Mouse (Mus musculus): ENCODE results near the gene Kdelr1. TPM values are rescaled to one million over a fixed set of nuclear protein-coding genes. Genes with fewer than 3 reads are reported as not detected.

Kdelr1 gene
- polyA plus RNA-seq, 1 experiment: 121 TPM

Other genes starting within 250 kb of the Kdelr1 start
- 7.2 and 7.3 TPM in 2 replicates for gene Rasip1, start 245.3 kb upstream of the Kdelr1 start, polyA plus RNA-seq (2012; rRNA removed)
- gene Mamstr, start 232.8 kb upstream of the Kdelr1 start, polyA plus RNA-seq (2012; rRNA removed): 5.9 and 6.6 TPM in 2 replicates
- gene Fut2, start 206.4 kb upstream of the Kdelr1 start, polyA plus RNA-seq (2012; rRNA removed): 0.13 and 0.16 TPM in 2 replicates
- 1.7 and 4.7 TPM in 2 replicates for gene Ntn5, start 188.8 kb upstream of the Kdelr1 start, polyA plus RNA-seq (2012; rRNA removed)
- 1.4 TPM in 2 replicates for gene Sec1, start 178.4 kb upstream of the Kdelr1 start, polyA plus RNA-seq (2012; rRNA removed)
- gene Car11, start 172.9 kb upstream of the Kdelr1 start, polyA plus RNA-seq (2012; rRNA removed): 283 and 318 TPM in 2 replicates
- gene Dbp, start 167.7 kb upstream of the Kdelr1 start, polyA plus RNA-seq (2012; rRNA removed): 208 and 221 TPM in 2 replicates
- gene Rpl18, start 157.3 kb upstream of the Kdelr1 start, polyA plus RNA-seq (2012; rRNA removed): 280 and 304 TPM in 2 replicates
- gene Sphk2, start 154.8 kb upstream of the Kdelr1 start, polyA plus RNA-seq (2012; rRNA removed): 22.4 and 23.3 TPM in 2 replicates
- 0.18 and 0.21 TPM in 2 replicates for gene Fam83e, start 151.6 kb upstream of the Kdelr1 start, polyA plus RNA-seq (2012; rRNA removed)
- not detected in 2 replicates for gene Spaca4, start 147.0 kb upstream of the Kdelr1 start, polyA plus RNA-seq (2012; rRNA removed)
- 170 and 198 TPM in 2 replicates for gene Lmtk3, start 89.0 kb upstream of the Kdelr1 start, polyA plus RNA-seq (2012; rRNA removed)
- gene Sult2b1, start 88.1 kb upstream of the Kdelr1 start, polyA plus RNA-seq (2012; rRNA removed): 15.2 and 17.7 TPM in 2 replicates
- 158 and 167 TPM in 2 replicates for gene Cyth2, start 58.2 kb upstream of the Kdelr1 start, polyA plus RNA-seq (2012; rRNA removed)
- 2.1 and 2.6 TPM in 2 replicates for gene Kcnj14, start 48.0 kb upstream of the Kdelr1 start, polyA plus RNA-seq (2012; rRNA removed)
- gene Grwd1, start 41.8 kb upstream of the Kdelr1 start, polyA plus RNA-seq (2012; rRNA removed): 17.9 TPM in 2 replicates
- 15.5 and 17.7 TPM in 2 replicates for gene Grin2d, start 5.6 kb downstream of the Kdelr1 start, polyA plus RNA-seq (2012; rRNA removed)
- 0.15 TPM in 1 of 2 replicates, not detected in the other for gene Syngr4, start 23.9 kb downstream of the Kdelr1 start, polyA plus RNA-seq (2012; rRNA removed)
- 32.5 and 33.6 TPM in 2 replicates for gene Tmem143, start 24.2 kb downstream of the Kdelr1 start, polyA plus RNA-seq (2012; rRNA removed)
- 15.1 and 15.2 TPM in 2 replicates for gene Emp3, start 48.6 kb downstream of the Kdelr1 start, polyA plus RNA-seq (2012; rRNA removed)
- 5.1 and 5.3 TPM in 2 replicates for gene Ccdc114, start 51.3 kb downstream of the Kdelr1 start, polyA plus RNA-seq (2012; rRNA removed)
- gene Abcc6, start 157.5 kb downstream of the Kdelr1 start, polyA plus RNA-seq (2012; rRNA removed): 2.4 and 3.8 TPM in 2 replicates
- gene Nomo1, start 160.9 kb downstream of the Kdelr1 start, polyA plus RNA-seq (2012; rRNA removed): 68.3 and 74.8 TPM in 2 replicates
- gene Kcnj11, start 228.0 kb downstream of the Kdelr1 start, polyA plus RNA-seq (2012; rRNA removed): 31.1 and 34.2 TPM in 2 replicates

All from frontal cortex, adult 2 months (tissue).